Mouse (Mus musculus) embryonic stem cell, embryonic (primary cell): ENCODE results near the gene Lasp1.

Experiments used
- CTCF ChIA-PET, 4 experiments: fragments of 300-600 bp in 2 of 4; fragments of 350-600 bp in 2 of 4; sonication (Branson Sonifier 250); formaldehyde crosslinking; loops; one replicate each; lab custom pipeline; 2022; ENCODE audit warnings: inconsistent platforms in 2 of 4; lab: Charles Lee
- POLR2A ChIA-PET, 4 experiments: fragments of 300-600 bp in 2 of 4; fragments of 350-600 bp in 2 of 4; sonication (Branson Sonifier 250); formaldehyde crosslinking; loops; one replicate each; lab custom pipeline; 2022; ENCODE audit warnings: antibody characterized with exemption in 4 of 4, inconsistent platforms in 1 of 4; lab: Charles Lee

The Lasp1 gene

DNA sequence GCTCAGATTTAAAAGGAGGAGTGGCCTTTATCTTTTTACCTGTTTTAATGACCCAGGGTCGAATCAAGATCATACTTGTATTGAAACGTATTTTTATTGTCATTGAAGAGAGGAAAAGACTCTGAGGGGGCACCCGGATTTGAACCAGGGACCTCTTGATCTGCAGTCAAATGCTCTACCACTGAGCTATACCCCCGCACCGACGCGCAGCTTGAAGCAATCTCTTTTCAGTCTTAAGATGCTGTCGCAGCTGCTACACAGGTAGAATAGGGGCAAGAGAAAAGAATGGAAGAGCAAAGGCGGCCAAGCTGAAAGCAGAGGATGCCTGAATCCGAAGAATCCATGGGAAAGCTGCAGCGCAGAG, at the start of gene Lasp1:
Lasp1 (plus strand) TSS at position 219 of the 364 bp plus-strand sequence.
- CTCF ChIA-PET = interaction anchor here in 3 of 4 experiments (0.5 to 3.2 kb wide), 13 partner anchors 9 to 257 kb away, joined by 3 to 13 read pairs (median 3); no protein-coding TSS in a partner anchor
- POLR2A ChIA-PET = interaction anchor here (0.5 to 27.6 kb wide), 52 partner anchors 8 to 977 kb away, joined by 3 to 667 read pairs (median 4); partner anchors contain the start of genes B230217C12Rik (in 3 of the 4), Fbxo47 (in 3 of the 4), 1700001P01Rik (in 2 of the 4) and Cwc25 (in 2 of the 4)

DNA sequence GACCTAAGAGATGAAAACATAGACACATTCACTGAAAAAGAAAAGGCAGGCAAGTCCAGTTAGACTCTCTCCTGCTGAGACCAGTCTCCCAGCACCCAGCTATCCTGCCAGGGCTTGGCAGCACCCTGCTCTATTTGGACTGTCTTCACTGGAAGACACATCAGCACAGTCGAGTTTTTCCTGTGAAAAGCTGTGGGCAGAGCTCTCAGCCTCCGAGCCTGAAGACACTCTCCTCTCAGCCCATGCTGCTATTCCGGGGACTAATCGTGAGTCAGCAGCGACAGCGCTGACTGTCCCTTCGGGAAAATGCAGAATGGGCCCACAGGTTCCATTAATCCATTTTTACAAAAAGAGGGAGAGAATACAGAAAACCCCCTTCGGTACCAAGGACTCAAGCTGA, 45.5 kb upstream of the Lasp1 start:
- ChIA-PET POLR2A (interaction anchor here in 3 of 4 experiments (0.6 to 2.3 kb wide), 9 partner anchors 9 to 53 kb away, joined by 3 to 10 read pairs (median 6); partner anchors contain the start of genes Cwc25 (in 2 of the 3), 1700001P01Rik (in 1 of the 3), Pcgf2 (in 1 of the 3) and Pip4k2b (in 1 of the 3)), CTCF (interaction anchor here in 2 of 4 experiments (0.5 to 0.6 kb wide), 2 partner anchors 88 to 238 kb away, joined by 3 to 7 read pairs; no protein-coding TSS in a partner anchor)

DNA sequence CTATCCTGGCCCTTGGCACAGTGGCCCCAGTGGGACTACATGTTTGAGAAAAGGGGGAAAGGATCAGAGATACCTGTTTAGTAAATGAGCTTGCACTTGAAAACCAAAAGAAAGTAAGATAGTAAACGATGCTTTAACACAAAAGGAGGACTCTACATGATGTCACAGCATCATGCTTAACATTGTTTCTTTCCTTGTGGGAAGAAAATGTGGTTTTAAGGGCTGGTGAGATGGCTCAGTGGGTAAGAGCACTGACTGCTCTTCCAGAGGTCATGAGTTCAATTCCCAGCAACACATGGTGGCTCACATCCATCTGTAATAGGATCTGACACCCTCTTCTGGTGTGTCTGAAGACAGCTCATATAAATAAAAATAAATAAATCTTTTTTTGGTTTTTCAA, 40.7 kb upstream of the Lasp1 start:
- ChIA-PET CTCF (interaction anchor here in 3 of 4 experiments (0.6 to 1.6 kb wide), 3 partner anchors 54 to 221 kb away, joined by 3 to 4 read pairs (median 3); no protein-coding TSS in a partner anchor), POLR2A (interaction anchor here in 2 of 4 experiments (0.5 to 1.3 kb wide), 8 partner anchors 8 to 237 kb away, joined by 3 to 4 read pairs (median 4); partner anchors contain the start of genes Cwc25 (in 2 of the 2) and Rpl23 (in 1 of the 2))

DNA sequence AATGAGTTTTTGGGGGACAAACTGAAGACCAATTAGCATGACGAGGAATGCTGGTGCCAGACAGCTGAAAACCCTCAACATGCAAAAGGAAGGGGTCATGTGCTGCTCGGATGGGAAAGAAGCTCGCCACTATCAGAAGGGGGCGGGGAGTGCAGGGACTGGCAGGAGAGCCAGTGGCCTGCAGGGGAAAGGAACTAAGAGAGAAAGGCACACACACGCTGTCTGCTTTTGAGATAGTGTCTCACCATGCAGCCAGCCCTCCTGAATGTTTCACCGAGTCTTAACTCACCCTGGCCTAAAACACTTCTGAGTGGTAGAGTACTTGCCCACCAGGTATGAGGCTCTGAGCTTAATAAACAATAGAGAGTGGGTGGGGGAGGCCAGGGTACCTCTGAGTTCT, 39.9 kb upstream of the Lasp1 start:
- ChIA-PET CTCF (interaction anchor here in 1 of 4 experiments (0.6 to 0.7 kb wide), 2 partner anchors 128 to 949 kb away, joined by 3 read pairs; no protein-coding TSS in a partner anchor), POLR2A (interaction anchor here in 2 of 4 experiments (0.7 to 1.3 kb wide), 6 partner anchors 11 to 362 kb away, joined by 3 to 5 read pairs (median 4); partner anchors contain the start of gene Rpl23 (in 1 of the 2))

DNA sequence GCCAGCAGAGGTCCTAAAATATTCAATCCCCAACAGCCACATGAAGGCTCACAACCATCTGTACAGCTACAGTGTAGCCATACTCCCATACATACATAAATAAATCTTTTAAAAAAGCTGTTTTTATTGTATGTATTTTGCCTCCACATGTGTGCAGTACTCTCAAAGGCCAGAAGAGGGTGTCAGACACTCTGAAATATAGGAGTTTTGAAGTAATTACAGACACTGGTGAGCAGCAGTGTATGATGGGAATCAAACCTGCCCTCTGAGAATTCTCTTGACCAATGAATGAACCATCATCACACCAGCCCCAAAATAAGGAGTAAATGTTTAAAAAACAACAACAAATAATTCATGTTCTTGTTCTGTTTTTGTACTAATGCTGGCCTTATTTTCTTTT, 37.2 kb upstream of the Lasp1 start:
- CTCF ChIA-PET = interaction anchor here in 2 of 4 experiments (0.6 to 1.9 kb wide), 9 partner anchors 13 to 122 kb away, joined by 3 to 8 read pairs (median 4); partner anchors contain the start of genes 1700001P01Rik (in 1 of the 2), Fbxo47 (in 1 of the 2) and Pip4k2b (in 1 of the 2)
- POLR2A ChIA-PET = interaction anchor here in 3 of 4 experiments (0.6 to 1.8 kb wide), 8 partner anchors 13 to 367 kb away, joined by 3 to 7 read pairs (median 4); partner anchors contain the start of gene Rpl23 (in 2 of the 3)

DNA sequence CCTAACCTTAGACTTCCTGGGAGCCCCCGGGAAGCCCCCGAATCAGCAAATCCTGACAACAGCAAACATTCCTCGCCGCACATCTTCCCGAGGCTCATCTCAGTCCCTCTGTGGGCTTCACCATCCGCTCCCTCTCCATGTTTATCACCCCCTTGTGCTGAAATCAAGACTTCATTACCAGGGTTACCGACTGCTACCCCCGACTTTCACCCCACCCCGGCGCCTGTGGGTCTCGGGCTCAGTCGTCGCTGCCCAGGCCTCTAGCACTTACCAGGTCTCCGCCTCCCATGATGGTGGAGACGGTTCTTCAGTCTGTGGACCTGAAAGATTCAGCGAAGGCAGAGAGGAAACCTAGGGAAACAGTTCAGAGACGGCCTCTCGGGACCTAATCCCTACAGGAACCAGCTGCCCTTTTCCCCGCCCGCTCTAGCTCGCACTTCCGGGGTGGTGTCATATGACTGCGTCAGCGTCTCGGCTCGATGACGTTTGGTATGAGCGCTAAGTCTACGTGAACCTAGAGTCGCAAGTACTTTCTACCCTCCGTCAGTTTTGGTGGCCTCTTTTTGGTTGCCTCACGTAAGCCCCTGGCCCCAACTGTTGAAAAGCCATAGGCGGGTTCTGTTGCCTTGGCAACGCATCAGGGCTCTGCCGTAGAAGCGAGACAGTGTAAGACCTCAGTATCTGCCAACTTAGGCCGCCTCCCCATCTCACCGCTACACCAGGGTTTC, 32.5 kb upstream of the Lasp1 start, which contains the start of gene Cwc25:
Cwc25 (minus strand) TSS at position 403 of the 728 bp plus-strand sequence.
- ChIA-PET POLR2A (interaction anchor here (0.5 to 8.8 kb wide), 65 partner anchors 8 to 437 kb away, joined by 3 to 210 read pairs (median 4); partner anchors contain the start of genes 1700001P01Rik (in 4 of the 4), Rpl23 (in 4 of the 4), Pip4k2b (in 3 of the 4) and Fbxo47 (in 2 of the 4)), CTCF (interaction anchor here in 3 of 4 experiments (0.5 to 1.8 kb wide), 5 partner anchors 9 to 253 kb away, joined by 3 to 9 read pairs (median 3); partner anchors contain the start of gene 1700001P01Rik (in 1 of the 3))

DNA sequence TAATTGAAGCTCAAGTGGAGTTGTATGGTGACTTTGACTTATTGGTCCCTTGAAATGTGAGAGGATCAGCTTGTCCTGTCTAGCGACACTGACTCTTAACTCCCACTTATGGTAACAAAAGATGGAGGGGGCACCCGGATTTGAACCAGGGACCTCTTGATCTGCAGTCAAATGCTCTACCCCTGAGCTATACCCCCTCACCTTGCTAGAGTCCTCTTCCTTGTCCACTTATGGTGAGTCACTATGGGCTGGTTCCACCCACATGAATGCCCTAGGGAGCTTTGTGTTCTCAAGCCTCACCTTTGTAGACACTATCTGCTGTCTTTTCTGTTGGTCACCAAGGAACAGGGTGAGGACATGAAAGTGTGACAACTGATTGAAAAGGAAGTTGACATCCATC, 29.1 kb upstream of the Lasp1 start:
- CTCF ChIA-PET = interaction anchor here in 2 of 4 experiments (0.6 to 1.4 kb wide), 2 partner anchors 21 to 225 kb away, joined by 3 to 6 read pairs; no protein-coding TSS in a partner anchor
- POLR2A ChIA-PET = interaction anchor here in 3 of 4 experiments (1.0 to 24.4 kb wide), 12 partner anchors 9 to 181 kb away, joined by 3 to 667 read pairs (median 6); partner anchors contain the start of genes 1700001P01Rik (in 2 of the 3), Lasp1 (in 2 of the 3), Rpl23 (in 2 of the 3) and Fbxo47 (in 1 of the 3)

DNA sequence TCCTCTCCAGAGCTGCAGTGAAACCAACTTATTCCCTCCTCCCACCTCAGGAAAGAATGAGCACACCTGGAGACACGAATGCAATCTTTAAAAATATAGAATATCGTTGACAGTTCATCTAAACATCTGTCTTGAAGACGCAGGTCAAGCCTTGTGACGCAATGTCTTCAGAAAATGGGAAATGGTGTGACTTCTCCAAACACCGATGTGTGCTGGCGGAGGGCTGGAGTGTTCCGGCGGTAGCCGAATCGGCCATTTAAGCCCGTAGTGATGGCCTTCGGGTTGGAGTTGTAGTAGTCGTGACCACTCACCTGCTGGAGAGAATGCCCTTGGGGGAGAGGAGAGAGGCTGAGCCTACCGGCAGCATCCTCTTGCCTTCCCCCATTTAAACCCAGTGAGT, 27.4 kb upstream of the Lasp1 start:
- CTCF ChIA-PET = interaction anchor here in 1 of 4 experiments (0.5 kb wide), 1 partner anchor 11 kb away, joined by 10 read pairs; no protein-coding TSS in a partner anchor
- POLR2A ChIA-PET = interaction anchor here in 2 of 4 experiments (0.5 to 24.4 kb wide), 6 partner anchors 7 to 196 kb away, joined by 3 to 667 read pairs (median 20); partner anchors contain the start of genes Rpl23 (in 2 of the 2), 1700001P01Rik (in 1 of the 2), Lasp1 (in 1 of the 2) and Srcin1 (in 1 of the 2)

DNA sequence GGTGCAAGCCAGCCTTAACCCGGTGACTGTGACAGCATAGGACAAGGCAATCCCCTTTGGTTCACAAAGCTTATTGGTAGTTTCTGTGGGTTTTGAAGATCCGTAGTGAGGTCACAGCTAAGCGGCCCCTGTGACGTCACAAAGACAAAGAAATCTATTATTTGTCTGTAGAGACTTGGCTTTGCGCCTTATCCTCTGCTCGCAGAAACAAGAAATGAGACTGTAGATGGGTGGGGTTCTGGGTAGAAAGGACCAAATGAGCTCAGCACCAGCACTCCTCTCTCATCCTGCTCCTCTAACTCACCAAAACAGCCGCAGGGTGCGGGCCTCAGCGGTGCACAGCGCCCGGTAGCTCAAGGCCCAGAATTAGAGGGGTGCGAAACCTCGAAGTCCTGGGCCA, 23.6 kb upstream of the Lasp1 start:
- CTCF ChIA-PET = interaction anchor here in 2 of 4 experiments (0.5 to 1.5 kb wide), 6 partner anchors 9 to 702 kb away, joined by 3 to 9 read pairs (median 3); partner anchors contain the start of gene Cwc25 (in 1 of the 2)
- POLR2A ChIA-PET = interaction anchor here (0.6 to 24.4 kb wide), 59 partner anchors 6 to 460 kb away, joined by 3 to 667 read pairs (median 4); partner anchors contain the start of genes Cwc25 (in 4 of the 4), Fbxo47 (in 3 of the 4), Pip4k2b (in 3 of the 4) and B230217C12Rik (in 2 of the 4)

DNA sequence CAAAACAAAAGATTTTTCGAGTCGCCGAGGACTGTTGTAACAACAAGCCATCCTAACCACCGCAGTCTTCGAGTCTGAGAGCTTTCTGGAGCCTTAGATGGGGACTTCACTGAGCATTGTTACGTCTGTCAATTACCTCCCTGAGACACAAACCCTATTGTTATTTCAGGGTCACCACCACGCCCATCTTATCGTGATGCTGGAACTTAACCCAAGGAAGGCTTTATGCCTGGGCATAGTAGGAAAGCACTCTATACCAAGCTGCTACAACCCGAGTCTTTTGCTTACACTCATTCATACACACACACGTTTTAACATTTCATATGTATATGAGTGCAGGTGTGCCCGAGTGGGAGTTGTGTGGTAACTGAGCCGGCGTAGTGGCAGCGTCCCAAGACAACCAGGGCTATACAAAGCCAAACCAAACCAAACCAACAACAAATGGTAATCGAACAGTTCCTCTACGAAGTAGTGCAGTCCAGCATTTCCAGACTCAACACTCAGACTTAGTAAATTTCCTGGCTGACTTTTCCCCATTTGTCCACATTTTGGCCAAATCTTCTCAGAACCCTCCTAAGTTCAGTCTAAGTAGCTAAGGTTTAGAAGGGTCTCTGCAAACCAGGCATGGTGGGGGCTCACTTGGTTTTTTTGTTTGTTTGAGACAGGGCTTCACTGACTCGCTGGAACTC, 22.8 kb upstream of the Lasp1 start, which contains the start of gene 1700001P01Rik:
1700001P01Rik (minus strand) TSS at position 111 of the 689 bp plus-strand sequence.
- CTCF ChIA-PET = interaction anchor here in 2 of 4 experiments (0.5 to 1.5 kb wide), 5 partner anchors 10 to 703 kb away, joined by 3 to 9 read pairs (median 3); partner anchors contain the start of gene Cwc25 (in 1 of the 2)
- POLR2A ChIA-PET = interaction anchor here (0.5 to 24.4 kb wide), 75 partner anchors 8 to 461 kb away, joined by 3 to 667 read pairs (median 4); partner anchors contain the start of genes Cwc25 (in 4 of the 4), B230217C12Rik (in 3 of the 4), Fbxo47 (in 3 of the 4) and Lasp1 (in 3 of the 4)

DNA sequence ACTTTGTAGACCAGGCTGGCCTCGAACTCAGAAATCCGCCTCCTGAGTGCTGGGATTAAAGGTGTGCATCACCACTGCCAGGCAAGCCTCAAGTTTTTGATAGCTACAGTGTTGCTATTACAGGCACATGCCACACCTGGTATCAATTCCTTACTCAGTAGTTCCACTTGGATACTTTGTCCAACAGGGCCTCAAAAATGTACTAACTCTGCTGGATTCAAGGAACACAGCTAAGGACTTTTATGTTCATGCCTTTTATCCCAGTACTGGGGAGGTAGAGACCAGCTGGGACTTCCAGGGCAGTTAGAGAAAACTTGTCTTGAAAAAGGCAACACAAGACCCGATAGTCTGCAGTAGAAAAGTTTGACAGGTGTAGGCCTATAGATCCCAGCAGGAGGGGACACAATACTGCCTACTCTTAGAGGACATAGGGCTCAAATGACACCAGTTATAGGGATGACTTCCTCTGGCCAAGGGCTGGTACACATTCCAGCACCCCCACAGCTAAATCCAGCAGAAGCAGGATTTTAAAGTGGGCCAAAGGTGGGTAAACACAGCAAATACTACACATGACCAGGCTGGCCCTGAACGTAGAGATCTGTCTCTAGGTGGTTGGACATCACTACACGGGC, 22.2 kb upstream of the Lasp1 start:
- ChIA-PET CTCF (interaction anchor here in 2 of 4 experiments (1.2 to 1.5 kb wide), 2 partner anchors 15 to 226 kb away, joined by 3 to 4 read pairs; no protein-coding TSS in a partner anchor), POLR2A (interaction anchor here (0.5 to 24.4 kb wide), 62 partner anchors 9 to 373 kb away, joined by 3 to 667 read pairs (median 5); partner anchors contain the start of genes Cwc25 (in 4 of the 4), B230217C12Rik (in 3 of the 4), Lasp1 (in 3 of the 4) and Psmb3 (in 3 of the 4))

DNA sequence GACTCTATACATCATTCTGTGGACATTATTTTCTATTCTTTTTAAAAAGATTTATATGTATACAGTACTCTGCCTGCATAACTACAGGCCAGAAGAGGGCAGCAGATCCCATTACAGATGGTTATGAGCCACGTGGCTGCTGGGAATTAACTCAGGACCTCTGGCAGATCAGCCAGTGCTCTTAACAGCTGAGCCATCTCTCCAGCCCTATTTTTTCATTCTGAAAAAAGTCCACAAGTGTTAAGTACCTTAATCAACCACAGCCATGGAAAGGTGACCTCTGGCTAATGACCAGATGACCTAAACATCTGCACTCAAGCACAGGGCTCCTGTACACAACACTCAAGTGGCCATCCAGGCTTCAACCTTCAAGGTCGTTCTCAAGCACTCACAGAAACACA, 21.7 kb upstream of the Lasp1 start:
- ChIA-PET POLR2A (interaction anchor here (0.6 to 24.4 kb wide), 49 partner anchors 9 to 227 kb away, joined by 3 to 667 read pairs (median 5); partner anchors contain the start of genes B230217C12Rik (in 3 of the 4), Cwc25 (in 3 of the 4), Fbxo47 (in 3 of the 4) and Lasp1 (in 3 of the 4)), CTCF (interaction anchor here in 1 of 4 experiments (0.6 to 1.2 kb wide), 3 partner anchors 11 to 244 kb away, joined by 3 read pairs; partner anchors contain the start of gene Cwc25)

DNA sequence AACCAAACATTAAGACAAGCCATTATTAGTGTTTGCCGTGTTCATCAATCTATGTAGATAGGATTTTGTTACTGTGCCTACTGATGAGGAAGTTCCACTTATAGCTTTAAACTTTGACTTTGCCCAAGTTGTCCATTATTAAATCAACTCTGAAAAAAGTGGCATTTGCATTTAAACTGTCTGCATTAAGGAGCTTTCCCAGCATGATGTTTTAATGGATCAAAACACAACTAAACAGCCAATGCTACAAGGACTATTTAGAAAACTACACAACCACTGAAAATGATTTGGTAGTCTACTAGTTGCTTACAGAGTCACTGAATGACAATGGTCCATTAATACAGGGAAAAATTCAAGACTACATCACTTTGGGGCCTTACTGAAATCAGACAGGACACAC, 19.9 kb upstream of the Lasp1 start:
- ChIA-PET POLR2A (interaction anchor here (0.6 to 24.4 kb wide), 45 partner anchors 8 to 288 kb away, joined by 3 to 667 read pairs (median 5); partner anchors contain the start of genes Cwc25 (in 3 of the 4), Fbxo47 (in 2 of the 4), Lasp1 (in 2 of the 4) and Pip4k2b (in 2 of the 4)), CTCF (no interaction called here)

DNA sequence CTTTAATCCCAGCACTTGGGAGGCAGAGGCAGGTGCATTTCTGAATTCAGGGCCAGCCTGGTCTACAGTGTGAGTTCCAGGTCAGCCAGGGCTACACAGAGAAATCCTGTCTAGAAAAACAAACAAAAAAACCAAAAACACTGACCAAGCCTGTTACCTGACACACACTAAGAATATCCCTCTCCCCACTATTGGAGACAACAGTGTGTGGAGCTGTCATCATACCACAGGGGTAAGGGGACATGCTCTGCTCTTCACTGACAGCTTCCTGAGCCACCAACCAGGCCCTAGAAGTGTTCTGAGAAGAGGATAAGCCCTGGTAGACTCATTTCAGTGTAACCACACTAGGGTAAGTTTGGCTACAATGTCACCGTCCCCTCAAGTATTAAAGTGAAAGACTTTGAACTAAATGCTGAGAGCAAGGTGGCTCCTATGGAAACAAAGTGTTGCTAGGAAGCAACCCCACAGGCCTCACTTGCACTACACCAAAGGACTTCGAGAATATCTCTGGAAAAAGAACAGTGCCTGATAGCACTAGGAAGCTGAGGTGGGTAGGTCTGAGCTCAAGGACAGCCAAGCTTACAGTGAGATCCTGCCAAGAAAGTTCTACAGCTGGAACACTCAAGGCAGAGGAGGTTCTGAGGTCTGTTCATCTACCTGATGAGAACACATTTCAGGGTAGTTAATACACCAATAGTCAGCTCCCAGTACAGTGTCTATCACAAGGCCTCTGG, 18.7 kb upstream of the Lasp1 start:
- POLR2A ChIA-PET = interaction anchor here (0.5 to 24.4 kb wide), 83 partner anchors 7 to 817 kb away, joined by 3 to 667 read pairs (median 5); partner anchors contain the start of genes B230217C12Rik (in 3 of the 4), Cwc25 (in 3 of the 4), Fbxo47 (in 3 of the 4) and Lasp1 (in 3 of the 4)
- CTCF ChIA-PET = interaction anchor here in 1 of 4 experiments (1.3 kb wide), 1 partner anchor 18 kb away, joined by 3 read pairs; the partner anchor contains the start of gene Lasp1
